Mouse (Mus musculus): ENCODE data around the gene Gm7030. TPM values are rescaled to one million over a fixed set of nuclear protein-coding genes. Genes with fewer than 3 reads are reported as not detected.
A peak's percentile ranks its signal among the peaks of the same experiment; 100 is the strongest.
"Not testable (repeated sequence)": the region's sequence is repeated elsewhere in the genome, so short reads cannot be mapped to it uniquely, and the experiment has no call there.

The Gm7030 gene
- polyA plus RNA-seq, 1 experiment from 2014 or later: not detected

- not testable (repeated sequence) for H3K4me1 ChIP-seq (replicated peaks); H3K27ac ChIP-seq; H3K9ac ChIP-seq; H3K36me3 ChIP-seq; ATAC-seq (ENCODE audit: low FRiP score); H3K9me3 ChIP-seq
- Histone ChIP-seq H3K27me3 (peaks cover 94% of the 10 kb centered on the region), H3K4me2 (peak overlapping the region; percentile 49), H3K4me3 (peak overlapping the region; percentile 26)
- WGBS: under 1% methylated on average over 36 of the region's 36 CpGs
These were observed 28.6 kb upstream of the Gm7030 start for GRCm38 (mm10) chr17:36157782-36158181.

DNA sequence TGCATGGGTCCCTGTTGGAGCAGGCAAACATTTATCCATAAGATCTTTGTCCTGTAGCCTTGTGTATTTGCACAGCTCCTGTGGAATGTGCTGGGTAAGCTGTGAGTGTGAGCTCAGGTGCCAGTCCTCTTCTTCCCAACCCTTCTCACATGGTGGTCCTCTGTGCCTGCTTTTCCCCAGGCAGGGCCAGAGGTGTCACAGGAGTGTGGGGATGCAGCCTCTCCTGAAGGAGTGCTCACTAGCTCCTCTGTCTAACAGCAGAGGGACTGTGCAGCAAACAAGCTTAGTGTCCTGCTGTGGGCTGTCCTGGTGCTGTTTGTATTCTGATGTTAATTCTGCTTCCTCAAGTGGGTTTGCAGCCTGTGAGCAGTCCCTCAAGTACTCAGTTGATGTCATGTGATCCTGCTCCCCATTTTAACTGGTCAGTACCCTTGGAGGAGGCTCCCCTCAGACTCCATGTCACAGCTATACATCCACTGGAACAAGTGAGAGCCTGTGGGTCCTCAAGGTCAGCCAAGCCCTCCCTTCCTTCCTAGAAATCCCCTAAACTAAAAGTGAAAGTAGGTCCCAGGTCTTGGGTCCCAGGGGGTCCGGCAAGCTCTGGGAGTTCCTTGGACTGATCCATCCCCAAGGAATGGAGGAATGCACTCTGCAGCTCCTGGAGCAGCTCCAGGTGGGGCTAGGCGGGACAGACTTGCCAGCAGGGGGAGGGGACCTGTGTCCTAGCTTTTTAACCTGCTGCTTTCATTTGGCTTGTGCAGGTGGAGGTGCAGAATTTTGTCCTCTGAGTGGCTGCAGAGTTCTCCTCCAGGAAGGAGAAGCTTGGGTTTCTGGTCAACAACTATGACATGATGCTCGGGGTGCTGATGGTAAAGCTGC, 25.3 kb upstream of the Gm7030 start:
- 27% methylated on average over 3 of the region's 3 CpGs for WGBS

DNA sequence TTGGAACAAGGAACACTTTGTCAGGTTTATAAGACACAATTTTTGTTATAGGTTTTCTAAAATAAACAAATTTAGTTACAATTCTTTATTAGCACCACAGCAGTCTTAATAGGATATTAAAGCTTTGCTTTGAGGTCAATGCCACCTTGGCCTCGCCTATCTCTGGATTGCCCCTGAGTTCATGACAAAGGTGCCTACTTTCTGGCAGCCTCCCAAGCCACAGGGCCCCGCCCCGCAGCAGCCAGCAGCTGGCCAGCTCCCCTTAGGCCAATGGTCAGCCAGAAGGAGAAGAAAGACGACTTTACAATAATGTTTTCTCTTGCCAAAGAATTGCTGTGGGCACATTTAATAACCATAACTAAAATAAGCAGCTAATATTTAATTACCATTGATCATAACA, 22.0 kb upstream of the Gm7030 start:
- not testable (repeated sequence) for H3K27ac ChIP-seq; H3K9me3 ChIP-seq; H3K4me1 ChIP-seq (replicated peaks); ATAC-seq (ENCODE audit: low FRiP score); H3K4me3 ChIP-seq; H3K4me2 ChIP-seq; H3K36me3 ChIP-seq; H3K9ac ChIP-seq
- peaks cover 72% of the 10 kb centered on the region for H3K27me3 ChIP-seq
- 59% methylated on average over 4 of the region's 4 CpGs for WGBS

More for the DNA sequence above, 25.3 kb upstream of the Gm7030 start:
- no peak for ATAC-seq (ENCODE audit: low FRiP score)
- Histone ChIP-seq H3K9me3 (no peaks in the 10 kb centered on the region), H3K27me3 (peaks cover 79% of the 10 kb centered on the region), H3K36me3 (no peaks in the 10 kb centered on the region), H3K4me3 (no peak overlapping the region), H3K9ac (no peak overlapping the region), H3K4me1 (replicated peaks) (peaks cover 5% of the 10 kb centered on the region), H3K27ac (no peak overlapping the region), H3K4me2 (no peak overlapping the region)

DNA sequence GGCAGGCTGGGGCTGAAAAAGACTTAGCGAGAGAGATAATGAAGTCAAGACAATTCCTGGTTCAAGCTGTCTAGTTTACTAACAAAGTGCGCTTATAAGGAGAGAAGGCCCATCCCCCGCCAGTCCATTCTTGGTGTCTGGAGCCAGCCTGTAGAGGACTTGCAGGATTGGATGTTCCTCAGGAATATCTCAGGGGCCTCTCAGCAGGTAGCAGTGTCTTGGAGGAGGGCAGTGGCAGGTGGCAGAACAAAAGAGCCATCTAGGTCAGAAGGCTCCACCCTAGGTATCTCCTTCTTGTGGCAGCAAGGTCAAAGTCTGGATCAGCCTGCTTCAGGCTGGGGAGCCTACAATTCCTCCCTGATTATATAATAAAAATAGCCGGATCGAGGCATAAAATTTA, 19.2 kb upstream of the Gm7030 start:
- not testable (repeated sequence) for ATAC-seq (ENCODE audit: low FRiP score); H3K4me3 ChIP-seq; H3K36me3 ChIP-seq; H3K27ac ChIP-seq; H3K4me2 ChIP-seq; H3K9ac ChIP-seq; H3K9me3 ChIP-seq
- WGBS: 77% methylated on average over 5 of the region's 5 CpGs
- H3K4me1 ChIP-seq (replicated peaks): peaks cover 10% of the 10 kb centered on the region
- peaks cover 69% of the 10 kb centered on the region for H3K27me3 ChIP-seq

- not testable (repeated sequence) for H3K27ac ChIP-seq; H3K9ac ChIP-seq; H3K4me2 ChIP-seq; H3K9me3 ChIP-seq; H3K36me3 ChIP-seq; ATAC-seq (ENCODE audit: low FRiP score); H3K4me3 ChIP-seq
- WGBS: 80% methylated on average over 1 of the region's 1 CpGs
- Histone ChIP-seq H3K4me1 (replicated peaks) (peaks cover 10% of the 10 kb centered on the region), H3K27me3 (peaks cover 68% of the 10 kb centered on the region)
These were observed 17.7 kb upstream of the Gm7030 start for GRCm38 (mm10) chr17:36146937-36147336.

DNA sequence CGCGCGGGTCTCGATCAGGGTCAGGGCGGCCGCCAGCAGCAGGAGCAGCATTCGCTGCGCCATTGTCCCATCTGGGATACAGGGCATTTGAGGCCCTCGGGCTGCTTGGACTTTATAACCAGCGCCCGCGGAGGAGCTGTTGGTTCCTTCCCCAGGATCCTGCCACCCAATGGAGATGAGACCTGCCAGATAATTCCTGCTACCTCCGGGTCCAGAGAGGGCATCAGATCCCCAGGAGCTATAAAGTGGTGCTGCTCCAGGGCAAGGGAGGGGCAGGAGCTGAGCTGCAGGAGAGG, 16.6 kb upstream of the Gm7030 start:
- H3K27ac ChIP-seq; H3K9ac ChIP-seq; ATAC-seq (ENCODE audit: low FRiP score); H3K36me3 ChIP-seq; H3K9me3 ChIP-seq: not testable (repeated sequence)
- peak overlapping the region; percentile 57 for H3K4me2 ChIP-seq
- H3K4me1 ChIP-seq (replicated peaks): peaks cover 10% of the 10 kb centered on the region
- peak overlapping the region; percentile 37 for H3K4me3 ChIP-seq
- H3K27me3 ChIP-seq: peaks cover 75% of the 10 kb centered on the region
- WGBS: 2% methylated on average over 13 of the region's 13 CpGs

DNA sequence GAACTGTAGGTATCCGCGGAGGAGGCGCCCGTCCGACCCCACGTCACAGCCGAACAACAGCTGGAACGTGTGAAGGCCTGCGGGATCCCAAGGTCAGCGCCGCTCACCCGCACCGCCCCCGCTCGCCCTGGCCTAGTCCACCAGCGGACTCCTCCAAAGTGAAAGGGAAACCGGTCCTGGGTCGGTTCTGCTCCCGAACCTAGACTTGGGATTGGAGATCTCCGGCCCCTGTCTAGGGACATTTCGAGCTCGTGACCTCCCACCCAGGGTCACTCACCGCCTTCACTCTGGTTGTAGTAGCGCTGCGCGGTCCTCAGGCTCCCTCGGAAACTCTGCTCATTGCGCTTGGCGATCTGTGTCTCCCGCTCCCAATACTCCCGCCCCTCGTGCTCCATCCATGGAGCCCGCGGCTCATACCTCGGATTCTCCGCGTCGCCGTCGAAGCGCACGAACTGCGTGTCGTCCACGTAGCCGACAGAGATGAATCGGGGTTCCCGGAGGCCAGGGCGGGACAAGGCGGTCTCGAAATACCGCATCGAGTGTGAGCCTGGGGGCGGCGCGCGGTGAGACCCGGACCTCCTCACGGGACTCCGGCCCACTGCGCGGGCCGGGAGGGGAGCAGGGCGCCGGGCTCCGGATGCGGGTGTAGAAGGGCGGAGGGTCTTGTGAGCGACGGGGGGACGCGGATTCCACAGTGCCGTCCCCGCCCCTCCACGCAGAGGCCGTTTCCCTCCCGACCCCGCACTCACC, 16.1 kb upstream of the Gm7030 start:
- Histone ChIP-seq H3K9me3 (no peaks in the 10 kb centered on the region), H3K4me1 (replicated peaks) (peaks cover 10% of the 10 kb centered on the region), H3K27me3 (peaks cover 76% of the 10 kb centered on the region), H3K36me3 (no peaks in the 10 kb centered on the region), H3K27ac (no peak overlapping the region), H3K4me2 (peak overlapping the region; percentile 57), H3K9ac (no peak overlapping the region; the same call in none of the 2 replicates), H3K4me3 (peak overlapping the region; percentile 37)
- peak; percentile 73; the same call in 1 of the 2 replicates for ATAC-seq (ENCODE audit: low FRiP score)
- 2% methylated on average over 78 of the region's 78 CpGs for WGBS

DNA sequence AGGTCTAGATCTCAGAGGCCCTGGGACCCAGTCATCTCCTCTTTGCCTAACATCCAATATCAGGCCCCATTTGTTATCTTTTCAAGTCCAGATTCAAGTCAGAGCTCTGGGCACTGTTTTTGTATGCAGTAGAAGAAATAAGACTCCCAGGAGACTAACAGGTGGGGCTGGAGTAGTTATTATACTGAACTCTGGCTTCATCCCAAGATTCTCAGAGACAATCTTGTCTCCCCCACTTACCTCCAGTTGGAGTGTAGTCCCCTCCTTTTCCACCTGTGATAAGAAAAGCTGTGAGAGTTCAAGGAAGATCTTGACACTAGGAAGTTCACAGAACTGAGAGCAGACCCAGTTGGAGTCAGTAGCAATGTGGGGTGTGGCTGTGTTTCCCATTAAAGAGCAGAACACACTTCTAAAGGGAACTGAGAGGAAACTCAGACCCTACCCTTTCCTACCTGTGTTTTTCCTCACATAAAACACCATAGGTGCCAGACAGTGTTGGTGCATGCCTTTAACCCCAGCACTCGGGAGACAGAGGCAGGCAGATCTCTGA, 7.1 kb upstream of the Gm7030 start:
- ATAC-seq (ENCODE audit: low FRiP score); H3K9me3 ChIP-seq; H3K9ac ChIP-seq; H3K36me3 ChIP-seq; H3K4me3 ChIP-seq; H3K27ac ChIP-seq; H3K4me1 ChIP-seq (replicated peaks); H3K4me2 ChIP-seq: not testable (repeated sequence)
- 68% methylated on average over 1 of the region's 1 CpGs for WGBS
- peaks cover 34% of the 10 kb centered on the region for H3K27me3 ChIP-seq

DNA sequence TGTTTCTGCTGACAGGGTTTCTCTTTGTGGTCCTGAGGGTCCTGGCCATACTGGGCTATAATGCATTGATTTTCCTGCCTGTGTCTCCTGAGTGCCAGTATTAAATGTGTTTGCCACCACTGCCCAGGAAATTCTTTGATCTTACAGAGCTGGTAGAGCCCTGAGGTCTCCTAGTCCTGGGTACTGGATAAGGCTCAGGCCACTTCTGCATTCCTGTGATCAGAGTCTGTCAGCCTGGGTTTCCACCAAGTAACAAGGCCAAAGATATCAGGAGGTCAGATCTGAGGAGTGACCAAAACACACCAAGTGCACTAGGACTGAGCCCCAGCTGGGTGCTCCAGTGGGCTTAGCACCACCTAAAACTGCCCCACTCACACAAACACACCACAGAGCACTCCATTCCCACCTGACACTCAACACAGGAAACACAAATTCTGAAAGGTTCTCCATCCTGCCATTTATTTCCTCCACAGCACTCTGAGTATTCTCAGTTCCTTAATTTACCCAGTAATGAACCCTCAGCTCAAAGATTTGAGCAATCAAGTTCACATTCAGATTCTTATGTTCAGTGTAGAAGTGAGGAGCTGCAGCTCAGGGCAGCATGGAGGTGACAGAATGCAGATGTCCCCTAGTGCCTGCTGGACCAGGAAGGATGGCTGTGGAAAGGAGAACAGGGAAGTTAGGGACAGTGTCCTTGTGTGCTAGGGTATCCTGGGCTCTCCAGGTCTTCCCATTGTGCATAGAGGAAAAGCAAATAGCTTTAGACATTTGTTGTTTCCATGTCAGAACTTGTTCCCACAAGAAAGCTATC, 6.4 kb upstream of the Gm7030 start:
- peaks cover 35% of the 10 kb centered on the region for H3K27me3 ChIP-seq
- H3K4me1 ChIP-seq (replicated peaks); H3K4me2 ChIP-seq; H3K4me3 ChIP-seq; H3K36me3 ChIP-seq; H3K9ac ChIP-seq; ATAC-seq (ENCODE audit: low FRiP score); H3K27ac ChIP-seq; H3K9me3 ChIP-seq: not testable (repeated sequence)

GRCm38 (mm10) chr17:36131516-36132265, 2.5 kb upstream of the Gm7030 start:
- no peaks in the 10 kb centered on the region for H3K4me1 ChIP-seq (replicated peaks)
- H3K4me3 ChIP-seq: no peak overlapping the region
- no peak for ATAC-seq (ENCODE audit: low FRiP score)
- no peak overlapping the region for H3K27ac ChIP-seq
- H3K27me3 ChIP-seq: peaks cover 33% of the 10 kb centered on the region
- H3K36me3 ChIP-seq: no peaks in the 10 kb centered on the region
- 78% methylated on average over 5 of the region's 5 CpGs for WGBS
- H3K9me3 ChIP-seq: no peaks in the 10 kb centered on the region
- H3K4me2 ChIP-seq: no peak overlapping the region
- H3K9ac ChIP-seq: no peak overlapping the region

GRCm38 (mm10) chr17:36128525-36128924, 700 bp downstream of the Gm7030 start:
- not testable (repeated sequence) for H3K27ac ChIP-seq; H3K36me3 ChIP-seq; H3K9ac ChIP-seq; H3K9me3 ChIP-seq; H3K4me1 ChIP-seq (replicated peaks); H3K4me2 ChIP-seq; H3K4me3 ChIP-seq; ATAC-seq (ENCODE audit: low FRiP score)
- peaks cover 23% of the 10 kb centered on the region for H3K27me3 ChIP-seq
- WGBS: 67% methylated on average over 12 of the region's 13 CpGs
